Mouse (Mus musculus) embryonic facial prominence, embryonic 12.5 days (tissue): Measurements from ENCODE around the gene Best2. TPM values are rescaled to one million over a fixed set of nuclear protein-coding genes. Genes with fewer than 3 reads are reported as not detected.

Source experiments
- ATAC-seq: fragments of 200-750 bp; cut with Nextera tagmentation; 2 replicates; pipeline ENCODE4 v1.8.0; 2017; ENCODE audit not compliant: insufficient number of reproducible peaks, insufficient read depth, low FRiP score, low TSS enrichment
- H3K27ac ChIP-seq: fragments of 300-500 bp; sonication (generic); 2 replicates; pipeline ENCODE4 v1.5.1; 2016; ENCODE audit warnings: mild to moderate bottlenecking
- H3K27me3 ChIP-seq: fragments of 300-500 bp; sonication (generic); 2 replicates; pipeline ENCODE4 v1.6.1; 2016; ENCODE audit warnings: mild to moderate bottlenecking, moderate library complexity
- H3K36me3 ChIP-seq: fragments of 300-500 bp; sonication (generic); 2 replicates; pipeline ENCODE4 v1.6.1; 2016; ENCODE audit warnings: mild to moderate bottlenecking
- H3K4me1 ChIP-seq: fragments of 300-500 bp; sonication (generic); 2 replicates; pipeline ENCODE4 v1.6.1; 2016
- H3K4me2 ChIP-seq: fragments of 300-500 bp; sonication (generic); replicated peaks from 2 replicates; pipeline ENCODE4 v1.6.1; 2016; ENCODE audit warnings: mild to moderate bottlenecking, moderate library complexity
- H3K4me3 ChIP-seq: fragments of 300-500 bp; sonication (generic); 2 replicates; pipeline ENCODE4 v1.5.1; 2016; ENCODE audit warnings: mild to moderate bottlenecking
- H3K9ac ChIP-seq: fragments of 300-500 bp; sonication (generic); 2 replicates; pipeline ENCODE4 v1.6.1; 2016; ENCODE audit warnings: mild to moderate bottlenecking, moderate library complexity
- H3K9me3 ChIP-seq: fragments of 300-500 bp; sonication (generic); 2 replicates; pipeline ENCODE4 v1.6.1; 2016; ENCODE audit warnings: mild to moderate bottlenecking, moderate library complexity
- WGBS: fragments of 180-500 bp; shearing (Covaris S2); methylation state at CpG from one replicate; pipeline ENCODE4 v1.1.7; 2016; 5-methylcytosine and 5-hydroxymethylcytosine counted together
- polyA plus RNA-seq: library from polyadenylated mRNA; unstranded; fragments of >200 nt; fragmentation: Nextera tagmentation; extraction: Ambion mirVana; gene quantifications from 2 replicates; pipeline ENCODE4 v1.2.1, GENCODE M21; 2016

Best2 gene
- polyA plus RNA-seq, 1 experiment from 2014 or later, result 0.08 TPM

DNA sequence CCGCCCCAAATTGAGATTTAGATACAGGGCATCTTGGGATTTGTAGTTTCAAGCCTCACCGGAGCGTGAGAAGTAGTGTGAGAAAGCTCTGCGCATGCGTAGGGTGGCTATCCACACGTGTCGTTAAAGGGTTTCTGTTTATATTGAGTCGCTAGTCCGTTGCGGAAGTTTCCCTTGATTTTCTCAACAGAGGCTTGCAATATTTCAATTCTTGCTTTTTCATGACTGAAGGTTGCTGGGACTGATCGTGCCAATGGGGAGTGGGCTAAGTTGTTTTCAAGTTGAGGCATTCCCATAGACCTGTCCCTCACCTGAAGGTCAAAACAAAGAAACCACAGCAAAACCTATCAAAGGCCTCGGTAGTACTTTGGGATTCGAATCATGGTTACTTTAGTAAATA is 20.4 kb upstream of the Best2 start:
- no peaks in the 10 kb centered on the region for H3K27me3 ChIP-seq

DNA sequence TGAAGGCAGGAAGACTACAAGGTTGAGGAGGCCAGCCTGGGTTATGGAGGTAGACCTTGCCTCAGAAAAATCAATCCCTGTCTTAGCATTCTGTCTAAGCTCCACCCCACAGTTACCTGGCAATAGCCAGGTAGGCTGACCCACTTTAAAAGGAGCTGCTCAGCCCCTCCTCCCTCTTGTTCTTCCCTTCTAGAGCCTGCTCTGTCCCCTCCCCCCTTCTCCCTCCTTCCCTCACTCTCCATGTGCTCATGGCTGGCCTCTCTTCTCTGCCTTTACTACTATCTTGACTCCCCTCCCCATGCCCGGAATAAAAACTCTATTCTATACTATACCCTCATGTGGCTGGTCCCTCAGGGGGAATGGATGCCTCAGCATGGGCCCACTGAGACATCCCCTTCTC is 19.5 kb upstream of the Best2 start:
- Histone ChIP-seq H3K4me3 (no peak overlapping the region), H3K9me3 (no peaks in the 10 kb centered on the region), H3K27ac (no peak overlapping the region), H3K9ac (no peak overlapping the region), H3K4me2 (no peak overlapping the region), H3K36me3 (peaks cover 46% of the 10 kb centered on the region), H3K4me1 (peaks cover 20% of the 10 kb centered on the region), H3K27me3 (no peaks in the 10 kb centered on the region)
- ATAC-seq, result no peak
- 51% methylated on average over 1 of the region's 1 CpGs for WGBS

More for the DNA sequence above, 20.4 kb upstream of the Best2 start:
- Histone ChIP-seq H3K4me3 (peak overlapping the region; percentile 87), H3K27ac (0 out of 2 replicates have a peak overlapping the region, but pooled peaks have one; percentile 100), H3K36me3 (peaks cover 37% of the 10 kb centered on the region), H3K4me2 (peak overlapping the region; percentile 78), H3K9ac (peak overlapping the region; percentile 72), H3K9me3 (no peaks in the 10 kb centered on the region), H3K4me1 (peaks cover 19% of the 10 kb centered on the region)
- no peak for ATAC-seq
- WGBS, result 4% methylated on average over 13 of the region's 13 CpGs

DNA sequence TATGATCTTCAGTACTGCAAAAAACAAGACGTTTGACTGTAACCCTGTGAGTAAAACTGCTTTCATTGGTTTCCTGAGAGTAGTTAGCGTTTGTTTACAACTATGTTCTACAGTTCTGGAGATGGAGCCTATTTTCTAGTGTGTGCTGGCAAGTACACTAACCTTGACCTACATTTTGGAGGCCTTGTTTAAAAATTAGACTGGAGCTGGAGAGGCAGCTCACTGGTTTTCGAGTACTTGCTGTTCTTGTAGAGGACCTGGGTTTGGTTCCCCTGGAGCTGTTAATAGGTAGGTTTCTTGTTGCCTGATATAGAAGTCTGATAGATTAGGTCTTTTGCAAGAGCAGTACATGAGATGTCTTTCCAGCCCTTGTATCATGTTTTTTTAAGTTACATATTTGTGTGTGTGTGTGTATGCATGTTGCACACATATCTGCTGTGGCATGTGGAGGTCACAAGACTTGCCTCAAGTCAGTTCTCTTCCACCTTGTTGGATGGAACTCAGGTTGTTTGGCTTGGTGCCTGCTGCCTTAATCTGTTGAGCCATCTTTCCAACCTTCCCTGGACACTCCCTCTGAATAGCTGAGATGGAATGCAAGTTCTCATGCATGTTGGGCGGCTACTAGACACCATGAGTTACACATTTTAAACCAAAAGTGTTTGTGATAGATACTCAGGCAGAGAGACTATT is 18.4 kb upstream of the Best2 start:
- Histone ChIP-seq H3K9ac (no peak overlapping the region), H3K27me3 (no peaks in the 10 kb centered on the region), H3K9me3 (no peaks in the 10 kb centered on the region), H3K4me3 (no peak overlapping the region), H3K27ac (no peak overlapping the region), H3K36me3 (peaks cover 48% of the 10 kb centered on the region), H3K4me1 (peaks cover 23% of the 10 kb centered on the region), H3K4me2 (no peak overlapping the region)
- no peak for ATAC-seq
- 86% methylated on average over 4 of the region's 4 CpGs for WGBS

DNA sequence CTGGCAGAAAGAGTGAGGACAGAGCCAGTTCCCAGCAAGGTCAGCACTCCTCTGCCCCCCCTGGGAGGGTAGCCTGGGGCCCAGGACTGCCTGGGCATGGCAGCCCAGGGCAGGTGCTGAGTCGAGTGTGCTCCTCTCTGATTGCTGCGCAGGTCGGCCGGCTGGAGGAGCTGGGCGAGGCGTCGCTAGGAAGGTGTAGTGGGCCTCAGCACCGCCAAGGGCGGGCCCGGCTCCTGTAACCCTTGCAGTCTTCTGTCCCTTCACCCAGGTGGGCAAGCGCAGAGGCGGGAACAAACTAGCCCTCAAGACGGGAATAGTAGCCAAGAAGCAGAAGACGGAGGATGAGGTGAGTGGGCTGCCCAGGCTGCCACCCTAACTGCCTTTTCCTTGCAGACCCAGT is 14.9 kb upstream of the Best2 start:
- 88% methylated on average over 13 of the region's 14 CpGs for WGBS
- Histone ChIP-seq H3K4me3 (no peak overlapping the region), H3K27ac (0 out of 2 replicates have a peak overlapping the region, but pooled peaks have one; percentile 23), H3K9ac (no peak overlapping the region; the same call in 1 of the 2 replicates), H3K4me1 (peaks cover 30% of the 10 kb centered on the region), H3K27me3 (no peaks in the 10 kb centered on the region), H3K4me2 (peak overlapping the region; percentile 97), H3K36me3 (peaks cover 48% of the 10 kb centered on the region), H3K9me3 (no peaks in the 10 kb centered on the region)
- ATAC-seq, result no peak

DNA sequence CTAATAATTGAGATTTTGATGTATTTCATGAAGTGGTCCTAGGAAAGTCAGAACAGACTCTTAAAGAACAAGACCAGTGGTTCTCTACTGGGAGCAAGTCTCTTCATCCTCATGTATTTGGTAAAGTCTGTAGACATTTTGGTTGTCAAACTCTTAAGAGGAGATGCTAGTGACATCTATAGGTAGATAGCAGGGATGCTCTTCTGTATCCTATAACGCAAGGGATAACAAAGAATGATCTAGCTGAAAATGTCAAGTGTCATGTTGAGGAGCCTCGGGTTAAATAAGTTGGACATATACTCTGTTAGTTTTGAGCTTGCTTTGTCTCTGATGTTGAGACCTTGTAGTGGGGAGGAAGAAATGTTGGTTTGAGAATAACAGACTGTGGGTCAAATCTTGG is 13.6 kb upstream of the Best2 start:
- H3K36me3 ChIP-seq, result peaks cover 52% of the 10 kb centered on the region
- peaks cover 34% of the 10 kb centered on the region for H3K4me1 ChIP-seq
- 30% methylated on average over 2 of the region's 2 CpGs for WGBS

DNA sequence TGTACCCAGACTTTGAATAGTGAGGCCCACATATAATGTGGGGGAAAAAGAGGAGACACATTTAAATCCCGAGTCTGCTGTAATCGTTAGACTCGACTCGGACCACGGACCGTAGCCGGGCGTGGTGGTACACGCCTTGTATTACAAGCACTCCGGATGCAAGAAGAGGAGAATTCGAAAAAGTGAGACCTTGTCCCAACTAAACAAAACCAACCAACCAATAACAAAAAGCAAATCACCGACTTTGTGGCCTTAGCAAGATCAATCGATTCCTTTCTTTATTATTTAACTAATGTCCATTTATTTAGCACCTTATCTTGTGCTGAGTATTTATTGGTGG is 13.2 kb upstream of the Best2 start:
- Histone ChIP-seq H3K27me3 (no peaks in the 10 kb centered on the region), H3K9ac (peak overlapping the region; percentile 99), H3K4me2 (peak overlapping the region; percentile 97), H3K9me3 (no peaks in the 10 kb centered on the region), H3K4me1 (peaks cover 34% of the 10 kb centered on the region), H3K4me3 (peak overlapping the region; percentile 96), H3K27ac (peak overlapping the region; percentile 91), H3K36me3 (peaks cover 52% of the 10 kb centered on the region)
- WGBS, result 2% methylated on average over 13 of the region's 13 CpGs
- ATAC-seq, result no peak

More for the DNA sequence above, 13.6 kb upstream of the Best2 start:
- no peaks in the 10 kb centered on the region for H3K9me3 ChIP-seq
- peak overlapping the region; percentile 99 for H3K9ac ChIP-seq
- H3K4me3 ChIP-seq, result peak overlapping the region; percentile 96
- peak overlapping the region; percentile 23; the same call in 1 of the 2 replicates for H3K27ac ChIP-seq
- H3K27me3 ChIP-seq, result no peaks in the 10 kb centered on the region
- H3K4me2 ChIP-seq, result peak overlapping the region; percentile 97
- no peak for ATAC-seq

DNA sequence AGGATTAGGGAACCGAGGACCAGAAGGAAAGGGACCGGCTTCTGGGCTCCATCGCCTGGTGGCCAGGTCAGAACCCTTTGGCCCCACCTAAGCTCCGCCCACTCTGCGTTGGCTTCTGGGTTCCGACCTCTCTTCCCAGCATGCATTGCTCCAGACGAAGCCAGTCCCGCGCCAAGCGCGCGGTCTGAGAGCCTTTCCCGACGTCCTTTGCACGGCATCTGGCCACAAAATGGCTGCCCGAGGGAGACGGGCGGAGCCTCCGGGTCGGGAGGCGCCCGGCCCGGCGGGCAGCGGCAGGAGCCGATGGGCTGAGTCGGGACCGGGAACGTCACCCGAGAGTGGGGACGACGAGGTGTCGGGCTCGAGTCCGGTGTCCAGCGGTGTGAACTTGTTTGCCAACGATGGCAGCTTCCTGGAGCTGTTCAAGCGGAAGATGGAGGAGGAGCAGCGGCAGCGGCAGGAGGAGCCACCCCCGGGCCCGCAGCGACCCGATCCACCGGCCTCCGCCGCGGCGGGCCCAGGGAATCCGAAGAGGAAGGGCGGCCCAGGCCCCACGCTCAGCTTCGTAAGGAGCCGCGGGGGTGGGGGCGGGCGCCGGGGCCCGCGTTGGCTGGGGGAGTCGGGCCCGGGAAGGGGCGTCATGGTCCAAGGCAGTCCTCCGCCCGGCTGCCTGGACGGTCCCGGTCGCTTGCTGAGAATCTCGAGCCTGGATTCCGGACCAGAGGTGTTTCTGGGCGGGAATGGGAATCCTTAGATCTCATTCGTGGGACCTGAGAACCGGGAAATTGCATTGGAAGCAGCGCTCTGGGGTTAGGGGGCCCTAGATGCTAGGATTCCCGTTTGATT is 12.6 kb upstream of the Best2 start, which contains the start of gene Trir:
TSS of gene Trir (plus strand) at position 154 of the 846 bp plus-strand sequence.
- Histone ChIP-seq H3K27ac (peak within 1 kb of the TSS; percentile 91), H3K27me3 (no peaks in the 10 kb centered on the region), H3K4me3 (peak within 1 kb of the TSS; percentile 96), H3K9me3 (no peaks in the 10 kb centered on the region), H3K36me3 (peaks cover 52% of the 10 kb centered on the region), H3K4me1 (peaks cover 34% of the 10 kb centered on the region), H3K9ac (peak within 1 kb of the TSS; percentile 99), H3K4me2 (peak within 1 kb of the TSS; percentile 97)
- WGBS, result under 1% methylated on average over 70 of the region's 75 CpGs
- peak; percentile 67 for ATAC-seq

DNA sequence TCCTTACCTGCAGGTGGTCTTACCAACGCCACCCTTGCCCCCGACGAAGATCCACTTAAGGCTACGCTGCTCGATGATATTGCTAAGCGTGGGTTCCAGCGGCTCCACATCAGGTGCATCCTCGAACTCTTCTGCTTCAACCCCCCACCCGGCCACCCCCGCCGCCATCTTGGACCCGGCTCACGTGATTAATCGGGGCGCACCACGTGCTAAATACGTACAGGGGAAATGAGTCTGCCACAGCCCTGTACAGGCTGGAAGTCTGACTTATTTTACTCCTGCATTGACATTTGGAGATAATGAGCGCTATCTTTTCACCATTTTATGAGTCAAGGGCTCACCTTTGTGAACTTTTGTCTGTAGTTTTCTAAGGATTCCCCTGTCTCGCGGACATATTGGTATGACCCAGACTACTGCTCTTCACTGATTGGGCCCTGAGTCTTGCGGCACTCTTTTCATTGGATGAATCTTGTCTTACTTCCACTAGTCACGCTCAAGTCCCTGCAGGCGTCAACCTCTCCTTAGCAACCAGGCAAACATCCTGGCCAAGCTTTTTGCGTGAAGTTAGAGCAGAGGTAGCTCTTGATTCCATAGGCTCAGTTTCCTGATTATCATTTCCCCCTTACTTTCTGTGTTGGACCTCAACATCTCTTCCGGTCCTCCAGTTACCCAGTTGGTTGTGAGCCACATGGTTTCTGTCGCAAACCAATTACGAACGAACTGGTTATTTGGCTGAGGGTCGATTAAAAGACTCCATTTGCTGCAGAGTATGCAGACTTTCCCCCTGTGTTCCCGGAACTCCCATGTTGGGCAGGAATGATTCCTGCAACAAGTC is 11.0 kb upstream of the Best2 start, which contains the start of gene Asna1:
TSS of gene Asna1 (minus strand) at position 184 of the 835 bp plus-strand sequence.
- Histone ChIP-seq H3K36me3 (peaks cover 51% of the 10 kb centered on the region), H3K4me3 (peak within 1 kb of the TSS; percentile 96), H3K9ac (peak within 1 kb of the TSS; percentile 80), H3K4me1 (peaks cover 34% of the 10 kb centered on the region), H3K27me3 (no peaks in the 10 kb centered on the region), H3K27ac (peak within 1 kb of the TSS; percentile 91), H3K9me3 (no peaks in the 10 kb centered on the region), H3K4me2 (peak within 1 kb of the TSS; percentile 97)
- peak; percentile 87 for ATAC-seq
- 7% methylated on average over 30 of the region's 30 CpGs for WGBS

DNA sequence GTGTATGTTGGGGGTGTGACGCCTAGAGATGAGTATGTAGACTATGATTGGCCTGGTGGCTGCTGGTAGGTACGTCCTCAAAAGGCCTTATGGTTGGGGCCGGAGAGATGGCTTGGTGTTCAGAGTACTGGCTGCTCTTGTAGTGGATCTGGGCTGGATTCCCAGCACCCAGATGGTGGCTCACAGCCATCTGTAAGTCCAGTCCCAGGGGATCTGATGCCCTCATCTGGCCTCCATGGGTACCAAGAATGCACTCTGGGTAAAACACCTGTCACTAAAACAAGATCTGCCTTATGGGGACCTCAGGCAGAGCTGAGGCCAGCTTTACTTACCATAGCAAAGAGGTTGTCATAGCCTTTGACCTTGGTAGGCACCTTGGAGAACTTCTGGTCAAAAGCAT is 9.5 kb upstream of the Best2 start:
- 93% methylated on average over 3 of the region's 3 CpGs for WGBS
- Histone ChIP-seq H3K4me3 (peak overlapping the region; percentile 96; the same call in 1 of the 2 replicates), H3K9me3 (no peaks in the 10 kb centered on the region), H3K27me3 (no peaks in the 10 kb centered on the region), H3K9ac (no peak overlapping the region), H3K4me1 (peaks cover 30% of the 10 kb centered on the region), H3K36me3 (peaks cover 51% of the 10 kb centered on the region), H3K4me2 (peak overlapping the region; percentile 97; the same call in 1 of the 2 replicates), H3K27ac (no peak overlapping the region)
- ATAC-seq, result no peak

DNA sequence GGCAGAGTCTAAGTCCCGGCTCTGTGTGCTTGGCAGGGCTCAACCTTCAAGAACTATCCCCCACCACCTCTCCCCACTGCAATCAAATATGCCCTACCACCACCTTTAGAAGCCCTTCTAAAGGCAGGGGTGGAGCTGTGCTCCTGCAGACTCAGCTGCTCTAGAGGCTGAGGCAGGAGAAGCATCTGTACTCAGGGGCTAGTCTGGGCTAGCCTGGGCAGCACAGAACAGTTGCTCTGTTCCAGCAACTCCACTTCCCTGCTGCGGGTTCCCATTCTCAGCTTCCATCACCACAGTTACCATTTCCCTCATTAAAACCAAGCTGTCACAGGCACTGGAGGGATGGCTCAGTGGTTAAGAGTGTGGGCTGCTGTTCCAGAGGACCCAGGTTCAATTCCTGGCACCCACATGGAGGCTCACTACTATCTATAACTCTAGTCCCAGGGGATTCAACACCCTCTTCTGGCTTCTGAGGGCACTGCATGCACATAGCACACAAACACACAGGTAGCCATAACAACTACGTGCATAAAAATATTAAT is 7.3 kb upstream of the Best2 start:
- ATAC-seq, result no peak
- Histone ChIP-seq H3K9ac (no peak overlapping the region), H3K27ac (no peak overlapping the region), H3K4me3 (no peak overlapping the region), H3K9me3 (no peaks in the 10 kb centered on the region), H3K27me3 (no peaks in the 10 kb centered on the region), H3K4me2 (no peak overlapping the region), H3K4me1 (peaks cover 18% of the 10 kb centered on the region), H3K36me3 (peaks cover 64% of the 10 kb centered on the region)
- 96% methylated on average over 3 of the region's 3 CpGs for WGBS

DNA sequence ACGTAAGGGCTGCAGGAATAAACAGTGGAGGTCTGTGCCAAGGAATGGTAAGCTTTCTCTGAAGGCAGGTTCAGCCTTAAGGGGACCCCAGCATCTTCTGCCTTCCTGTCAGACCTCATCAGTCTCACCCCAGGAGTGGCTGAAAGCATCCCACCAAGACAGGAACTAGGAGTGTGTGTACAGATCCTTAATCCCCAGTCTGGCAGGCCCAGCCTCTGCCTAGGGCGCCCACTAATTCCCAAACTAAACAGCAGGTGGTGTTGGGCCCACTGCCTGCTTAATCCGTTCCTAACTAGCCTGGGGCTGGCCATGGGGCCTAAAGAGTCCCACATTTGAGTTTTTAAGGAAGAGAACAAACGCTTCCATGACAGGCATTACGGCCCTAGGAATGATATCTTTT is 2.9 kb upstream of the Best2 start:
- ATAC-seq, result no peak
- no peak overlapping the region for H3K4me2 ChIP-seq
- no peak overlapping the region for H3K9ac ChIP-seq
- H3K9me3 ChIP-seq, result no peaks in the 10 kb centered on the region
- no peak overlapping the region for H3K4me3 ChIP-seq
- 35% methylated on average over 5 of the region's 5 CpGs for WGBS
- peaks cover 4% of the 10 kb centered on the region; the same call in 1 of the 2 replicates for H3K4me1 ChIP-seq
- peaks cover 45% of the 10 kb centered on the region for H3K36me3 ChIP-seq
- H3K27ac ChIP-seq, result no peak overlapping the region
- H3K27me3 ChIP-seq, result peaks cover 26% of the 10 kb centered on the region
